Mouse (Mus musculus): ENCODE results near the gene Sephs1. TPM values are rescaled to one million over a fixed set of nuclear protein-coding genes. Genes with fewer than 3 reads are reported as not detected.

Gene Sephs1
- polyA plus RNA-seq, 1 experiment = 15.7 TPM

DNA sequence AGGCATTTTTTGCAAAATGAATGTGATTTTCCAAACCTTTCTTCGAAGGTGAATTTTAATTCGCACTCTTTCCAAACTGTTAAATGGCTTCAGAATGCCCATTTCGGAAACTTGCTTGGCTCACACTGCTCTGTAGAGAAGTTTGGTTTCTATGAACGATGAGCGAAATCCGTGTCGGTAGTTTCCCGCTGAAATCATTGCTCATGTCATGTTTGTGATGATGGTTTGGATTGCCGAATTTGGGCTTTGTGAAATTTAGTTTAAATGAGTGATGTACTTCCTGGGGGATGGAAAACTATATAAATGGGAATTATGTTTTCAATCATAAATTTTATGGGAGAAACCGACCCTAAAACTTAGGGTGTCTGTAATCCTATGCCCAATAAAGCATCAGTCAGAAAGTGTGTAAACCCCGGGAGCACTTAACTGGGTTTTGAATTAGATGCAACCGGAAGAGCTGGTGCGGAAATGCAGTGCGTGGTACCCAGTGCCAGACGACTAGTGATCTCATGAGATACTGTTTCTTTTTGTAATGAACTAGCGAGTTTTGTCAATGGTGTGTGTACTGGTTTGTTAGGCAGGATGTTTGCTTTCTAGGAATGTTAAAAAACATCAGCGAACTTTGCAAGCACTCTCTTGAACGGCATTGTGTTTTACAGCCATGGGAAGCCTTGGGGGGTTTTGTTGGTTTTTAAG, 1.8 kb downstream of the Sephs1 start:
- no peak for TF ChIP-seq GATA1 (IDR thresholded peaks at IDR 0.05; ENCODE audit: low read length)

DNA sequence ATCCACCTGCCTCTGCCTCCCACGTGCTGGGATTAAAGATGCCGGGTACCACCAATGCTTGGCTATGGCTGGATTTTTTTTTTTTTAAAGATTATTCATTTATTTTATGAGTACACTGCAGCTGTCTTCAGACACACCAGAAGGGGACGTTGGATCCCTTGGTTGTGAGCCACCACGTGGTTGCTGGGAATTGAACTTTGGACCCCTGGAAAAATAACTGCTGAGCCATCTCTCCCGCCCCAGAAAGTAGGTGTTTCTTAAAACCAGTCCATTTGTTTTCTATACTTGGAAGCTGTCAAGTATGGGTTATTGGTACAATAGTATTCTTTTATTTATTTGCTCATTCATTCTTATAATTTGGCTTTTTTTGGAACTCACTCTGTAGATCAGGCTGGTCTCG, 5.5 kb downstream of the Sephs1 start:
- no peak for TF ChIP-seq GATA1 (IDR thresholded peaks at IDR 0.05; ENCODE audit: low read length)

DNA sequence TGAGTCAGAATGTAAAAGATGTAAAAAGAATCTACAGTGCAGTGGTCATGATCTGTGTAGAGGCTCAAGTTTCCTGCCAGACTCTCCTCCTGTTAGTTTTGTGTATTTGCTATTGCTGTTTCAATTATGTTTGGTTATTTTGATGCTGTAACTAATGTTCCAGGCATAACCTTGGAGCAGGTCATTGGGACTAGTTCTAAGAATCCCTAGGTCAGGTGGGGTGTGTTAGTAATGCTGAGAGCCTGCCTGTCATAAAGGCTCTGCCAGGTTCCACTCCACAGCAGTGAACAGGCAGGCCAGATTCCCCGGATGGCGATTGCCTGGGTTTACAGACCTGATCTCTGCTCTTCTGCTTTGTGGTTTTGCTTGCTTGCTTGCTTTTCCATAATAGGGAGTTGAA, 14.2 kb downstream of the Sephs1 start:
- no peak for TF ChIP-seq GATA1 (IDR thresholded peaks at IDR 0.05; ENCODE audit: low read length)

DNA sequence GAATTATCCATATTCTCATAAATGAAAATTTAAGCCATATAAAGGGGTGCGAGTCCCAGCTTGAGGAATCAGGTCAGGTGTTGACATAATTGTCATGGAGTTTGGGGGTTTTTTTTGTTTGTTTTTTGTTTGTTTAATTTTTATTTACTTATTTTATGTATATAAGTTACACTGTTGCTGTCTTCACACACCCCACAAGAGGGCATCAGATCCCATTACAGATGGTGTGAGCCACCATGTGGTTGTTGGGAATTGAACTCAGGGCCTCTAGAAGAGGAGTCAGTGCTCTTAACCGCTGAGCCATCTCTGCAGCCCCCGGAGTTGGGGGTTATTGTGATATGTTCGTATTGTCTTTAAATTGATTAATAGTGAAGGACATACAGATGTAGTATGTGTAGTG, 15.6 kb downstream of the Sephs1 start:
- no peak for TF ChIP-seq GATA1 (IDR thresholded peaks at IDR 0.05; ENCODE audit: low read length)

DNA sequence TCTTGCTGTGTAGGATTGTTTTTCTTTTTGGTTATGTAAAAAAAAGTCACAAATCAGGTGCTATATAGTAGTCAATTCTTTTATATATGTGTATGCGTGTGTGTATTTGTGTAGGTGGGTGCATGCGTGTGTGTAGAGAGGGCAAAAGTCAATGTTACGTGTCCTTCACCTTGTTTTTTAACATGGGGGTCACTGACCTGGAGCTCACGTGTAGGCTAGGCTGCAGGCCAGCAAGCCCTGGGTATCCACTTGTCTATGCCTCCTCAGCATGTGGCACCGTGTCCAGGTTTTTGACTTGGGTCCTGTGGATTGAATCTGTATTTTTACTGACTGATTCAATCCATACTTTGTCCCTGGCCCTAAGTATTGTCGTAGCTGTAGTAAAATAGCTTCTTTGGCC, 19.3 kb downstream of the Sephs1 start:
- TF ChIP-seq GATA1 (IDR thresholded peaks at IDR 0.05; ENCODE audit: low read length) = no peak

DNA sequence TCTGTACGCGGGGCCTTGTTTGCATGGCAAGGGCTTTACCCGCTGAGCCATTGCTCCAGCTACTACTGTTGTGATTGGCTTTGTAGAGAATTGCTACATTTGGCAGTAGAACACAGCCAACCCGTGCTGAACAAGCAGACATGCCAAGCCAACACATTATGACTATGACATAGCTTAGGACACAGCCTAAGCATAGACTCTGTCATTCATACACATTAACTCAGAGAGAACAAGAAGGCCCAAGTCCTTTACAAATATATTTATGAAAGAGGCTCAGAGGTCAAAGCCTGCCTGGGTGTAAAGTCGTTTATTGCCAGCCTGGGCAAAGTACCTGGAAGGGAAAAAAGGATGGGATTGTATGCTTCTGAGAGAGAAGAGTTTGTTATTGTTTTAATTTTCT, 21.0 kb downstream of the Sephs1 start:
- TF ChIP-seq GATA1 (IDR thresholded peaks at IDR 0.05; ENCODE audit: low read length) = no peak

DNA sequence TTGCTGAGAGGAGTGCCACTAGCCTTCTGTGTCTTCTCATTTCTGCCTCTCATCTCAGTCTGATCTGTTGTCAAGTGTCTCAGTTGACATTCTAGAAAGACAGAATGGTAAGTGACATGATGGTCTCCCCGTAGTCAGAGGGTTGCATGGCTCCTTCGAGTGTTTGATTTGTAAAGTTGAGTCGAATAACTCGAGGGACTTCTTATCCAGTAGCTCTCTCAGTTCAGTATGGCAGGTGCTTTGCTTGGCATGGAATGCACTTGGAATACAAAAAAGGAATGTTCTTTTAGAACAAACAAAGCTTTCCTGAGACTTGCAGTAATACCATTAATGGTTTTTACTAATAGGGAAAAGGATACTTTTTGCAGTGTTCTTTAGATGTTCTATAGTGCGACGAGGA, 25.8 kb downstream of the Sephs1 start:
- no peak for TF ChIP-seq GATA1 (IDR thresholded peaks at IDR 0.05; ENCODE audit: low read length)

DNA sequence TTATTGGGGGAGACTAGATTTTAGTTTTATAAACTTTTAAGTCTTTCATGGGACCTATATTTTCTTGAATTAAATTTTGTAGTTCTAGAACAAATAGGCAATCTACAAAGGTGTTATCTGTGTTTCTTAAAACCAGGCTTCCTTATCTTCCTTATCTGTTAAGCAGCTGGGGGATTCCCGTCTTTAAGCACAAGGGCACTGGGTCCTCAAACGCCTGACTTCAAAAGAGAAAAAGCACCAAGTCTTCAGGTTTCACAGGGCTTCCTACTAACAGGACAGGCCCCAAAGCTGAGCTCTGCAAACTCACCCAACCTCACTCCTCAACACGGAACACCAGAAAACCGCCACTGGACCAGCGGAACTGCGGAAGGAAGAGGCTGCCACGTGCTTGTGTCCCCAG, 26.6 kb downstream of the Sephs1 start:
- TF ChIP-seq GATA1 (IDR thresholded peaks at IDR 0.05; ENCODE audit: low read length) = no peak

DNA sequence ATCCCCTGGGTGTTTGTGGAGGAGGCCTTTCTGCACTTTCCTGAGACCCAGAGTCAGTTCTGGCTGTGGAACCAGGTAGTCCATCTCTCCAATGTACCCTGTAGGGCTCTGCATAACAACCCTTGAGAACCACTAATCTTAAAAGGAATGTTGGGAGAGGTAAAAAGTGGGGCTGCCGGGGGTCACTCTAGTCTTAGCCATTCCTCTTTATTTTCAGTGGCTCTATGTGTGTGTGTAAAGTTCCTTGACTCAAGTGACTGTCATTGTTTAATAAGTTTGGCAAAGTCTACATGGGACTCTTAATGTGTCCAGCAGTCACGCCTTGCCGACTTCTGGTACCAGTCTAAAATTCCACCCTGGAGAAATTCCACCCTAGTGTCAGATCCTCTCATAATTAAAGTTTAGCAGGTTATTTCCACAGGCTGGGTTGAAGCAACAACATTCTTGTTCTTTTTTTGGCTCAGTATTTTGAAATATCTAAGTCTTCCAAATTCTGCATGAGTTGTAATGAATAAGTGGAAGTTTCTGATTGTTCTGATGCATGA, 27.5 kb downstream of the Sephs1 start:
- TF ChIP-seq GATA1 (IDR thresholded peaks at IDR 0.05; ENCODE audit: low read length) = no peak

DNA sequence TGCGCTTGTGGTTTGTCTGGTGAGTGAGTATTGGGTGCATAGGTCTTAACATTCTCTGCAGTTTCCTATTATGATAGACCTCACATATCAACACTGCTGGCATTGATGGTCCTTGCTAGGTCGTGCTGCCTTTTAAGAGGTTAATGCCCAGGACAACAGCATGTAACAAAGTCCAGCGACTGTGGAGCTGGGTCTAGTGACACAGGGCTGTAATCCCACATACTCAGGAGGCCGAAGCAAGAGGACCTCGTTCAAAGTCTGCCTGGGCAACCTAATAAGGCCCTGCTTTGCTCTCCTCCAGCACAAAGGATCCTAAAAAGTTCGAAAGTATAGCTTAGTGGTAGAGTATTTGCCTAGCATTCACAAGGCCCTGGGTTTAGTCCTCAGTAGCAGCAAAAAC, 28.5 kb downstream of the Sephs1 start:
- no peak for TF ChIP-seq GATA1 (IDR thresholded peaks at IDR 0.05; ENCODE audit: low read length)

DNA sequence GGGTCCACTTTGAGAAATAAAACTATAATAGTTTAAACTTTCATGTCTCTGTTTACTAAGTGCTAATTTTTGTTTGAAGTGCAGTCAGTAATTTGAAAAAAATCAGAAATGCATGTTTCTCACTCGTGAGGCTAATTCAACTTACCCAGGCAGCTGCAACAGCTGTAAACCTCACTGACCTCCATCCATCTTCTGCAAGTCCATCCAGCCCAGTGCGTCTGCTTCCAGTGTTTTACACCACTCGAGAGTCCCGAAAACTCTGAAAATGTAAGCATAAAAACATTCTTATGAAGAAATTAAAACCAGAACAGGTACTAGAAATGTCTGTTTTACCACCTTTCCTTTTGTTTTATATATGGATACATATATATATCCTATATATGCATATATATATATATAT, 29.2 kb downstream of the Sephs1 start:
- TF ChIP-seq GATA1 (IDR thresholded peaks at IDR 0.05; ENCODE audit: low read length) = no peak

DNA sequence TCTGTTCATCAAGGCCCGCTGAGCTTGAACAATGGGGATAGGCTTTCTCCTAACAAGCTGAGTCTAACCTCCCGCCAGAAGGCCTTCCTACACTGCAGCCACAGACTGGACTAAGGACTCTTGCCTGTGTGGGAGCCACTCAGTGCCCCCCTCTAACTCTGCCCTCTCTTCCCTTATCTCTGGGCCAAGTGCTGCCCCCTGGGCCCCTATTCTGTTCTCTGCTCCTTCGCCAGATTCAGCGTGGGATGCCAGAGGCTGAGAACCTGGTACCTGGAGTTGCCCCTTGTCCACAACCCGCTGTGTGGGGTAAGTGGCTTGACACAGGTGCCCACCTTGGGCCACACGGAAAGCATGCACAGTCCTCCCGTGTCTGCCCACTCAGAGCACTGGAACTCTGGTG, 32.6 kb downstream of the Sephs1 start:
- TF ChIP-seq GATA1 (IDR thresholded peaks at IDR 0.05; ENCODE audit: low read length) = no peak

GRCm38 (mm10) chr2:4916037-4916436, 34.7 kb downstream of the Sephs1 start:
- TF ChIP-seq GATA1 (IDR thresholded peaks at IDR 0.05; ENCODE audit: low read length) = no peak

DNA sequence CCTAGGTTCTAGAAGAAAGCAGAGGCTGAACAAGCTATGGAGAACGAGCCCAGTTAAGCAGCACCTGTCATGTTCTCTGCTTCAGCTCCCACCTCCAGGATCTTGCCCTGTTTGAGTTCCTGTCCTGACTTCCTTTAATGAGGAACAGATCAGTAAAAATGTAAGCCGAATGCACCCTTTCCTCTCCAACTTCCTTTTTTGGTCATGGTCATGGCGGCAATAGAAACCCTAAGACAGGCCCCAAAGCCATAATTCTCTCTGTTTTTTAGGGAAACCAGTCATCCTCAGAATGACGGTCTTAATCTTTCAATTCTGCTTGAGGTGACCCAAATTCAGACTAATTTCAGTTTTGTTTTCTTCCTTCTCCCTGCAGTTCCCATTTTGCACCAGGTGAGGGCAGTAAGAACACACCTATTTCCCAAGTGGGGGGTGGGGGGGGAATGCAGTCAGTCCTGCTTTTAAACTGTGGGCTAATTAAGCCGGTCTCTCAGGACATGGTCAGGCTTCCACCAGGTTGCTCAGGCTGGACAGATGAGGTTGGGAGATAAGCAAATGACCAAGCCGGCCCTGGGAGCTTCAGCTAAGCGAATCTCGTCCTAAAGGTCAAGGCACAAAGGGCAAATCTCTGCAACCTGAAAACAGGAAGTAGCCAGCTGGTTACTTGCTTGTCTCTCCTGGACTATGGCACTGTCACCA, 36.1 kb downstream of the Sephs1 start:
- no peak for TF ChIP-seq GATA1 (IDR thresholded peaks at IDR 0.05; ENCODE audit: low read length)

GRCm38 (mm10) chr2:4918860-4919739, 37.7 kb downstream of the Sephs1 start, which contains the start of gene Phyh:
Gene Phyh, plus strand, starts transcription at chr2:4919019.
- TF ChIP-seq GATA1 (IDR thresholded peaks at IDR 0.05; ENCODE audit: low read length) = no peak

DNA sequence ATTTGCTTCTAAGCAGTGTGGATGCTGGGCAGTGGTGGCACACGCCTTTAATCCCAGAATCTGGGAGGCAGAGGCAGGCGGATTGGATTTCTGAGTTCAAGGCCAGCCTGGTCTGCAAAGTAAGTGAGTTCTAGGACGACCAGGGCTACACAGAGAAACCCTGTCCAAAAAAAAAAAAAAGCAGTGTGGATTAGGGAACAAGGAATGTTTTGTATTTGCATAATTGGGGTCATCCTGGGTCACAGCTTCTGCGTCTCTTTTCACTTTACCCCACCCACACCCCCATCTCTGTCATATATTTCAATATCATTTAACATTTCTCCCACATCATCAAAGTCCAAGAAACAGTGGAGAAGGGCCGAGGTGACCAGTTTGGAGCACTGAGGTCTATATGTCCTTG, 39.7 kb downstream of the Sephs1 start:
- no peak for TF ChIP-seq GATA1 (IDR thresholded peaks at IDR 0.05; ENCODE audit: low read length)

All from G1E-ER4 (cell line).